Mouse (Mus musculus) induced T-regulatory cell, adult 2 months (primary cell): ENCODE results near the gene Tub.

ENCODE experiments used
- DNase-seq: peaks from one replicate; pipeline ENCODE4 v3.0.0-alpha.2; 2012; ENCODE audit warnings: low read depth

The Tub gene

DNA sequence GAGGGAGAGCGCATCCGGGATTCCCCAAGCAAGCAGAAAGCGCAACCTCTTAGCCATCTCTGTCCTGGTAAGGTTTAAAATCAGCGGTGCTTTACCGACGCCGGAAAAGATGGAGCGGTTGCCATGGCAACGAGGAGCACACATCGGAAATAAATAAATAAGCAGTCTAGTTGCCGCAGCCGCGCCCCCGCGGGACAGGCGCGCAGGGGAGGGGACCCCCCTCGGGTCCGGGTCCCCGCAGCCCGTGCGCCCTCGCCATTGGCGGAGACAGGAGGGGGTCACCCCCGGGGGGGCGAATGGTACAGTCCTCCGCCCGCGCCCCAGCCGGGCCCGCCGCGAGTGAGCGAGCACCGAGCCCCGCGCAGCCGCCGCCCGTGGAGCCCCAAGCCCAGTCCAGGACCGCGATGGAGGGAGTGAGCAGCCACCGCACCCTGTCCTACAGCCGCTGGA is at the start of gene Tub:
Gene Tub (plus strand): TSS at position 27 of the 450 bp plus-strand sequence.
- DNase-seq = peak; percentile 95

DNA sequence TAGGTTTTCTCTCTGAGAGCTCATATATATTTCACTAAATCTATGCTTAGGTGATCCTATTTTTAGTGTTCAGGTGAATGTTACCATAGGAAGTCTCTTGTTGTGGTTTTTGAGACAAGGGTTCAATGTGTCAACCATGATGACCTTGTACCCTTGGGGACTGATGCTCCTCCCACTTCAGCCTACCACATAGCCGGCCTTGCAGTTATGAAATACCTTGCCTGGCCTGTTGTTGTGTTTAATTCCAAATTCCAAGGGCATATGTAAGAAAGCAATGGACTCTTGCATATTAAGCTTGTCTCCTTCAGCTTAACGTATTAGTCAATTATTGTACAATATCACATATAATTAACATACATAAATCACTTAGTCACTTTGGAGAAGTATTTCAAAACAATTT is 46.2 kb upstream of the Tub start:
- no peak for DNase-seq

DNA sequence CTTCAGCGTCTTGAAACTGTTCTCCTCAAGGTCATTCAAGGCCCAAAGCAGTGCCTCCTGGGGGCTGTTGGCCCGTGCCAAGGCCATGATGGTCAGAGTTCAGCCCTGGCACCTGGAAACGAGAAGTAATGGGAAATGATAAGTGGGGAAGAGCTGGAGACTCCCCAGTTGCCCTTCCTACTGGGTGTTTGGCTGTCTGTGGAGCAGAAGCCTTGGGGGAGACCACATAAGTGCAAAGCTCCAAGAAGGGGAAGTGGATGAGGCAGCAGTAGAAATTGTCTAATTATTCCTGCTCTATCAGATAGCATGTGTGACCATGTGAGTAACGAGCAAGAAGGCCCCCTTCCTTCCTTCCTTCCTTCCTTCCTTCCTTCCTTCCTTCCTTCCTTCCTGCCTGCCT is 23.1 kb upstream of the Tub start:
- no peak for DNase-seq

DNA sequence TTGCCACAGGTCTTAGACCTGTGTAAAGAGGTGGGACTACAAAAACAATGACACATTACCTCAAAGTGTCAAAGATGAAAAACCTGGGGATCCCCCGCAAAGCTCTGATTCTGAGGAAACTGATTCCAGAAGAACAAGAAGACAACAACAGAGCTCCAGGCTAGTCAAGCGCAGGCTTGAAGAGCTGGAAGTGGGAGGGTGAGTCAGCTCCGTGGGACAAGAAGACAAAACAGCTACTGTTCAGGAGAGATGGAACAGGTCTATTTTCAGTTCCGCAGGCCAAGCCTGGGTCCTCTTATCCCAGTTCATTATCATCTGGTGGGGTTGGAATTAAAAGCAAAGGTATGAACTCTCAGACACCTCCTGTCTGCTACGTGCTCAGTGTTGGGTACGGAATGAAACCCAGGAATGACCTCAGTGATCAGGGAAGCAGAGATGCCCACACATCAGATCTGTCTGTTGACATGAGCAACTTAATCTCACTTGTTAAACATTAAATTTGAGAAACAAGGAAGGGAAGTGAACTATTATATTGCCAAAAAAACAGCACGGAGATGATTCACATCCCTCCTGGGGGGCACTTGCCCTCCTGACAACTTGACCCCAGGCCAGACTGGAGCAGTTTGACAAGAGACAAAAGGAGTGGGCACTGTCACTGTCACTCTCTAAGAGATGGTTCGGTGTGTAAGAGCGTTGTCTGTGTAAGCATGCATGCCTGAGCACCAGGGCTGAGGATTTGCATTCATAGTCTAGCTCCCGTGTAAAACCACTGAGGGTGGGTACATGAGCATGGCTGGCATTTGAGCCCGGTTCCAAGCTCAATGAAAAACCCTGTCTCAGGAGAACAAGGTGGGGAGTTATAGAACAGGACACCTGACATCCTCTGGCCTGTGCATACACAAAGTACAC is 21.6 kb upstream of the Tub start:
- DNase-seq = no peak

DNA sequence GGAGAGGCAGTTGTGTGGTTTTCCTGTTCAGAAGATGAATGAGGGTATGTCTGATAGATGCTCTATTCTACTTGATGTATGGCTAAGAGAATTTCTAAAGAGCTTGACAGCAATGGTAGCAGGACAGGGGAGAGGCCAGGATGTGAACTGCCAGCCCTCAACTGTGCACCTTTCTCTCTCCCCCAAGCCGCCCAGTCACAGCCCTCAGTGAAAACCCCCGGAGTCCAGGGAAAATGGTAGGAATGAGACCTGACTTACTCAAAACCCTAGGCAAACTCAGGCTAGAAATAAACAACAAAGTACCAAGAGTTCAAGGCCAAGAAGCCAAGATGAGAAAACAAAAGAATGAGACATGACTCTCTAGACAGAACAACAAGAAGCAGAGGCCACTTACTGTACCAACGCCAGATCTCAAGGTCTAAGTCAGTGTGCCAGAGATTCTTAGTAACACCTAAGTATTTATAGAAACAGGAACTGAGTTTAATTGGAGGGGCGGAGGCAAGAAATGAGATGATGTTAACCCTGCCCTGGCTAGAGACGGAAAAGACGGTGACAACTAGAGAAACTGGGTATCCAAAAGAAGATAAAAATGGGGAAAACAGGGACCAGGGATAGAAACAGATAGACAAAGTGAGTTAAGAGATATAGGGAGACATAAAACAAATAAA is 20.3 kb upstream of the Tub start, which contains the start of gene Nlrp10:
Gene Nlrp10 (minus strand): TSS at position 453 of the 668 bp plus-strand sequence.
- DNase-seq = no peak

DNA sequence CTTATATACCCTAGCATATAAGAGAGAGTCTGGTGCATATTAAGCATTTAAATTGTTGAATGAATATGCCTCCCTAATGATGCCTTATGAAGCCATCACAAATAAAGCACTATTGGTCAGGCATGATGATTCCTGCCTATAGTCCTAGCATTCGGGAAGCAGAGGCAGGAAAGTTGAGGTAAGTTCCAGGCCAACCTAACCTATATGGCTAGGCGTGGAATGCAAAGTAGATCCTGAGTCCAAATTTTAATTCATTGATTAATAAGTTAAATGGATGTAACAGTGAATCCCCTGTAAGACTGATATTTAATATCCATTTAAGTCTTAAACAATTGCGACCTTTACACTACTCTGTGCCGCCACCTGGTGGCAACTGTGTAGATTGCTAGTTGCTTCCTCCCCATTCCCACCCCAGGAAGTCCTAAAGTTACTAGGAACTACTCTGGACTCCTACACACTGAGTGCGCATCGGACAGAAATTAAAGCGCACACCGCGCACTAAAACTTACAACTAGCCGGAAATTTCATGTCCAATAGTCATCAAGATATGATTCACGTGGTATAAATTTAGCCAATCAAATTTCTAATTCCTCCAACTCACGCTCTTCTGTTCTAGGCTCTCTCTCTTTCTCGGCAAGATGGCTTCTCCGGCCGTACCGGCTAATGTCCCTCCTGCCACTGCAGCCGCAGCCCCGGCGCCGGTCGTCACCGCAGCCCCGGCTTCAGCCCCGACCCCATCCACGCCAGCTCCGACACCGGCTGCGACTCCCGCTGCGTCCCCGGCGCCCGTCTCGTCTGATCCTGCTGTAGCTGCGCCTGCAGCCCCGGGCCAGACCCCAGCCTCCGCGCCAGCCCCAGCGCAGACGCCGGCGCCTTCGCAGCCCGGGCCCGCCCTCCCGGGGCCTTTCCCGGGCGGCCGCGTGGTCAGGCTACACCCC is 16.1 kb upstream of the Tub start, which contains the start of gene Eif3f:
Gene Eif3f (plus strand): TSS at position 624 of the 938 bp plus-strand sequence.
- DNase-seq = peak; percentile 99

DNA sequence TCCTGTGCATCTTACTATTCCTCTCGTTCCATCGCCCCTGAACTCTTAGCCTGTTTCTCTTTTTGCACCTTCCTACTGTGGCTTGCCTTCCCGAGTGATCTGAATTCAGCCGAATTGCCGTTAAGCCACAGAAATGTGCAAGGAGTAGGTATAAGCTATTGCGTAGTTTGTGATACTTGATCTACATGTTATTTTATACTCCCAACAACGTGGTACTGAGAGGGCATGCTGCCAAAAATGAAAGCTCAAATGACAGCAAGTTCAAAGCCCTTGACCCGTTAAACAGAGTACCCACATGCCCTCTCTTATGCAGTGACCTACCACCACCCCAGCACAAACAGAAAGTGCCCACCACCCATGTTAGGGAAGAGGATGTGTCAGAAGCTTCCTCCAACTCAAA is 15.3 kb upstream of the Tub start:
- no peak for DNase-seq

DNA sequence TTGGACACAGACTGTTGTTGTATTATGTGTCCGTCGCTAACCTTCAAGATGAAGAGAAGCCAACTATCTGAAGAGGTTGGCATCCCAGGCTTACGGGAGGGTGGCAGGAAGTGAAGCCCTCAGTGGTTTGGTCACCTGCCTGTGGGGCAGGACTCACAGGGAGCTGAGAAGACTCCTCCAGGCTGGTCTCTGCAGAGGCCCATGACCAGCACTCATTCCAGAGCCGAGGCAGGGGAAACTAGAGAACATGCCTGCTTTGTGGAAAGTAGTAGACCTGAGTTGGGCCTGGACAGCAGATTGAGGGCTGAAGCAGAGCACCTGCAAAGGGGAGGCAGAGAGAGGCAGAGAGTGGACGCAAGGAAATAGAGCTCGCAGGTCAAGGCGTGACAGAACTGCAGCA is 14.7 kb upstream of the Tub start:
- no peak for DNase-seq

DNA sequence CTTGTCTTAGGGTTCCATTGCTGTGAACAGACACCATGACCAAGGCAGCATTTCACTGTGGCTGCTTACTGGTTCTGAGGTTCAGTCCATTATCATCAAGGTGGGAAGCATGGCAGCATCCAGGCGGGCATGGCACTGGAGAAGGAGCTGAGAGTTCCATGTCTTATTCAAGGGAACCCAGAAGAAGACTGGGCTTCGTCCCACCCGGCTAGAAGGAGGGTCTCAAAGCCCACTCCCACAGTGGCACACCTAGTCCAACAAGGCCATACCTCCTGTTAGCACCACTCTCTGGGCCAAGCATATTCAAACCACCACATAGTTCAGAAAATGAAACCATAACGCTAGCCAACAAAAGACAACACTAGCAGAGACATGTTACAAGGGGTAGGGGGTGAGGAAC is 13.5 kb upstream of the Tub start:
- no peak for DNase-seq

DNA sequence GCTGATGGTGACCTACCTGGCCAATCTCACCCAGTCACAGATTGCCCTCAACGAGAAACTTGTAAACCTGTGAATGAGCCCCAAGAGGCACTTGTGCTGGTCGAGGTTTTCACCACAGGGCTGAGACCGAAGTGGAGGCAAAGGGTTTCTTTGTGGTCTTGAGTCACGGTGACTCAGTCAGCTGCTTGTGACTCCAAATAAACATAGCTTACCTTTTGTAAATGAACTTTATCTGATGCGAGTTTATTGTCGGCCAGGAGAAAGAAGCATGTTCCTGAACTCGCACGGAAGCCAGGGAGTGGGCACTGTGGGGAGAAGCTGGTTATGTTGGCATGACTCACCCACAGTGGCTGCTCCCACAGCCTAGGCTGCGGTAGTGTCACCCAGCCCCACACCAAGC is 8.7 kb upstream of the Tub start:
- no peak for DNase-seq

DNA sequence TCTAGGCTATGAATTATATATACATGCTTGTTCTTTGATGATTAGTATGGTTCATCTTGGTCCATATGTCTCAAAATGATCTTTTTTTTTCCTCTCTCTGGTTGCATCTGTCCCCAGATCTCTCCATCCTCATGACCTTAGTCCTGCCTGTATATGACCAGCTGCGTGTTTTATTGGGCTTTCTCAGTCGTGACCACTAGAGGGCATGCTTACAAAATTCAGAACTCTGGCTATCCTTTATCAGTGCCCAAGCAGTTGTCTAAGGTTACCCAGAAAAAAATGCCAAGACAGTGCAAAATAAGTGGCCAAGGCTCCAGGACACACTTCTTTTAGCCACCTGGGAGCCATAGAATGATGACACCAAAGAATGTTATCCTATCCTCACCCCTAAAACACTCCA is 6.1 kb upstream of the Tub start:
- peak; percentile 79 for DNase-seq

DNA sequence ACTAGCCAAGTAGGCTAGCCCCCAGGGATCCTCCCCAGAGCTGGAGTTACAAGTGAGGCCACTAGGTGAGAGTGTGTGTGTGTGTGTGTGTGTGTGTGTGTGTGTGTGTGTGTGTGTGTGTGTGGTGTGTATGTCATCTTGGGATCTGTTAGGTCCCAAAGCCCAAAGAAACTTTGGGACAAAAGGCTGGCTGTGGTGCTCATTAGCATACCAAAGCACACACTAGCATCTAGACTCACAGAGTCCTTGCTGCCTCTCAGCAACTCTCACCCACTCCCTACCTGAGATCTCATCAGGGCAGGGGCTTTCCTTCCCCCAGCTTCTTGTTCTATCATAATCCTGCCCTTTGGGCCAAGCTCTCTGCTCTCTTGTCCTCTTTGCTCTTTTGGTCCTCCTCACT is 1.5 kb upstream of the Tub start:
- no peak for DNase-seq

DNA sequence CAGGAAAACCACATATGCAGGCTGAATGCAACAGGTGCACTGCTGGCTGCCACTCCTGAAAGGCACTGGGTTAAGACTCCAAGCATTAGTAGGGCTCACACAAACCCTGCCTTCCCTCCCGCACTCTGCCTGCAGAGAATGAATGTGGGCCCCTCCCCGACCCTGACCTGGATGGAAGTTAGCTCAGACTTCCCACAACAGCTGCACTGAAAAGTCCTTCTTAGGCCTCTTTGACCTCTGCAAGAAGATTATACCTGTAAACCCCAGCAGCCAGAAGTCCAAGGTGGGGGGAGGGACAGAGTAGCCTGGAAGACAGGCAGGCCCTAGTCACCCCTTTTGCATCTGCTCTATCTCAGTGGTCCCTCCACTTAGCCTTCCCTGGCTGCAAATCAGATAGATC is 837 bp upstream of the Tub start:
- DNase-seq = no peak

DNA sequence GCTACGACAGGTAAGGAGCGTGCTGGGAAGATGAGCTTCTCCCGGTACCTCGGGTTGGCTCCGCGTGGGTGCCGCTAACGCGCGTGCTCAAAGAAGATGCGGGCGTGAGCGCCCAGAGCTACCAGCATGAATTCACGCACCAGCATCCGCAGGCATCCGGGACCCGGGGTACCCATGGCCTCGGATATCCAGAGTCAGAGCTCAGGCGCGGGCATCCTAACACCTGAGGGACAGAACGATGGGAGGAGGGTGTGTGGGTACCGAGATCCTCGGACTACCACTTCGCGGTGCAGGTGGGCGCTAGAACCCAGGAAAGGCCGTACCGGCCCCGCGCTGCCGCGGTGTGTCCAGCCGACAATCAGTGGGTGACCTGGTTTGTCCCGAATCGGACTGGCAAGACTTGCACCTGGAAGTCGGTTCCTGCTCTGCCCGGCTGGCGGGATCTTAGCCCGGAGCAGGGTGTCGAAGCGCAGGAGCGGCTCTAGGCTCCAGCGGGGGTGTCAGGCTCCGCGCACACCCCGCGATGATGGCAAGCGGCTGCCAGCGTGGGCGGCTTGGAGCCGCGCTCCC is 709 bp downstream of the Tub start:
- DNase-seq = peak; percentile 47

DNA sequence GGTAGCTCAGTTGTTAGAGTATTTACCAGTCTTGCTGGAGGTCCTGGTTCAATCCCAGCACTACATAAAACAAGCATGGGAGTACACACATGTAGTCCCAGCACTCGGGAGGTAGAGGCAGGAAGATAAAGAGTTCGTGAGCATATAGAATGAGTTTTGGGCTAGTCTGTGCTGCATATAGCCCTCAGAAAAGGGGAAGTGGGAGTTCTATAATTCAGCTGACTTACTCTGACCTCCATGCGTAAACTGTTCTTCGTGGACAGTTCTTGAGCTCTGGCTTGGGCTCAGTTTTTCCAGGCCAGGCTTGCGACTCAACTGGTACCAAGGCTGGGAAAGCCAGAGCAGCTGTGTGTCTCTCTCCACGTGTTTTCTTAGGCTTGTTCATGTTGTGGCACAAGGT is 2.7 kb downstream of the Tub start:
- no peak for DNase-seq

DNA sequence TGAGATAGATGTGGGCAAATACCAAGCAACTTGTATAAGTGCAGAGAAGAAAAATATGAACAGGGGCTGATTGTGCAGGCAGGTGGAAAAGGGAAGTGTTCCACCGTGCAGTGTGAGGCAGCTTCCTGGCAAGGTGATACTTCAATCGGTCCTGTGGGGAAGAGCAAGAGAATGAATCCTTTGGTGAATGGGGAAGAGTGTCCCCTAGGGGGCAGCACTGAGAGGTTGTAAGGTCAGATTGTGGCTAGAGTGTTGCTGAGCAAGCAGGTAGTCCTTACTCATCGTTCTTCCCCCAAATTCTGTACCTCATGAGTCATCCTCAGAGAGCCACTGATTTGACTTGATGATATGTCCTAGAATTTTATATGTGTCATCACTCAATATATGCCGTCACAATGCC is 4.0 kb downstream of the Tub start:
- DNase-seq = peak; percentile 85

DNA sequence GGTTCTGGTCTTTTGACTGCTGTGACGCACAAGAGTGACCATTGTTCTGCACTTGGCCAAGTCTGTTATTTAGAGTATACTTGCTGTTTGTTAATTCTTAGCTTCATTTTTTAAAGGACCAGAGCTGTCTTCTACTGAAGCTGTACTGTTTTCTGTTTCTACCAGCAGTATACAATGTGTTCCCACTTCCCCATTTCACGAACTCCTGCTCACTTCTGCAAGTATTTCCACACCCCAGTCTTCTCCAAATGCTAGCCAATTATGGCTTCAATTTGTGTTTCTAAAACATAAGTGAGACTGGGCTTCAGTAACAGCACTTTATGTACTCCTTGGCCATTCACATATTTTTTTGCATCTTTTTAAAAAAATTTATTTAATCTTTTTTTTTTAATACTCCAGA is 7.6 kb downstream of the Tub start:
- DNase-seq = no peak

DNA sequence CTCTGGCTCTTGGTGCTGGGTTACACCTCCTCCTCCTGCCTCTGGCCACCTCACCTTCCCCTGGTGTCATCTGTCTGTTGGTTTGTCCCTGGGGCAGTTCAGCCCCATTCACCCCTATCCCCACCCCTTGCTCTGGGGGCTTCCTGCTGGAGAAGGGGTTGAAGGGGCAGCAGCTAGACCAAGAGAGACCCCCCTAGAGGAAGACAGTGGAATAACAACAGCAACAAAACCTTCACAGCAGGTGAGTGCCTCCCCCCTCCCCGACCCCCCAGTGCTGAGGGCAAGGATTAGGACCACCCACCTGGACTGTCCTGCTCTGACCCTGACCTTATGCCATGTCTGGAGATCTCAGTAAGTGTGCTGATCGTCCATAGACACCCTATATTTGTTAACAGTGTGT is 15.8 kb downstream of the Tub start:
- peak; percentile 42 for DNase-seq

DNA sequence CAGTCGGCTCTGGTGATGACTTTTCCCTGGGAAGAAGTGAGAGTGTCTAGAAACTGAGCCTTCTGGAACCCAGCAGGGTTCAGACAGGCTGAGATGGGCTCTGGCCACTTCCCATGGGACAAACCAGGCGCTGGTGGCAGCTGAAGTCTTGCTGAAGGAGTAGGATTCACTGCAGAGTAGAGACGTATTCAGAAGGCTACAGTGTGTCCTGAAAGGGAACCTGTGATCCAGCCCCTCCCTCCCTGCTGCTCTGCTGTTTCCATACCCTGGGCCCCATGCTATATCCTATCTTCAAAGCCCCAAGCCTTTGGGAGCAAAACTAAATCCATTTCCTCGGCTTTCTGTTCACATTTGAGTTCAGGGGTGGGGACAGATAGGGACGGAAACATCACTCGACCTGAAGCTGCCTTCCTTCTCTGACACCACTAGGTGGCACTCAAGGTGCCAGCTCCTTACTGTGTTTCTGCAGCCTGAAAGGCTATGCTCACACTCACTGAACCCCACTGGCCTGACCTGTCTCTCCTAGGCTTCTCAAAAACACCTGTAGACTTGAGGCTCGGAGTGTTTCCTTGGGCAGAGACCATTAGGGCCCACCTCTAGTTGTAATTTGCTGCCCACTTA is 16.7 kb downstream of the Tub start:
- DNase-seq = peak; percentile 76

DNA sequence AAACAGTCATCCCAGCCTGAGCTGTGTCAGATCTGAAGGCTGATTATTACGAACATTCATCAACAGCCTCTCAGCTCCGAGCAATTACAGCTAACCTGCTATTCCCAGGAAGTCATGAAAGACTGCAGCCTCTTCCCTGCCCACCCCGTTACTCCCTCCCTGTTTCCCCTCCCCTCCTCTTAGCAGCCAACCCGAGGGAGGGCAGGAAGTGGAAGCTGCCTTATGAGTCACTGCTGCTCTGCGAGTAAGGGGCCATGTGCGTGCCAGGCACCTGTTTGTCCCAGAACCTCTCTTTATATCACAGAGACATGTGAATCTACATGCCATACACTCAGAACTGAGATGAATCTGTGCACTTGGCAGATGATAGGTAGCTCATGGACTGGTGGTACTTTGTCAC is 18.1 kb downstream of the Tub start:
- no peak for DNase-seq

DNA sequence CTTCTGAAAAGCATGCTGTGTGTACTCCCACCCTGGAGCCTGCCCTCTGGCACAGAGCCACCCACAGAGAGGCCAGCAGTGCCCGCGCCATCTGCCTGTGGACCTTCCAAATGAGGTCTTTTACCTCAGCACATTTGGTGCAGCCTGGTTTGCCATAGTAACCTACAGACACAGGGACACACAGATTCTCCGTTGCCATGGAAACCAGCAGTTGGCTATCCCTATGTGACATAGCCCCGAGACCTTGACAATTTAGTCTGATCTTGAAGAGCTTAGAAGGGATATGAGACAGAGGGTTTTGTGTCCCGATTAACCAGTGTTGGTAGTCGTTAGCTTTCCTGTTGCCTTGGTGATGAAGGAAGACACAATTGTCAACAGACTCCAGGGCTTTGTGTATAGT is 22.1 kb downstream of the Tub start:
- DNase-seq = no peak
